Mouse (Mus musculus): Measurements from ENCODE around the gene Pabpc1l.

Gene Pabpc1l

DNA sequence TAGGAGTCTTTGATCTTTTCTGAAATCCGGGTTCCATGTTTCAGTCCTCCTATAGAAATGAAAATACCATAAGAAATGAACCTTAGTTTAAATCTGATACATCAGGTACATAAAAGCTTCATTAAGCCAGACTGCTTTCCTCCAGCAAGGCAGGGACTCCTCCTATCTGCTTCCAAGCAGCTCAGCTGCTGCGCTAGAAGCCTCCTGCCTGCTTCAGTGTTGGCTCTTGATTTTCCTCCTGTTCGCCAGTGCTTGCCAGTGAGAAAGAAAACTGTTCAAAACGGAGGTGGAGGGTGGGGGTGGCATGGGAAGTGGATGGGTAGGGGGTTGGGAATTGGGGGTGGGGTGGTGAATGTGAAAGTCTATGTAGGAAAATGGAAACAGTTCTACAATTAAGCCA is 64.3 kb downstream of the Pabpc1l start:
- DNase-seq = no peak

- no peak for DNase-seq
Observed at GRCm38 (mm10) chr2:164094152-164094551, 68.9 kb downstream of the Pabpc1l start.

DNA sequence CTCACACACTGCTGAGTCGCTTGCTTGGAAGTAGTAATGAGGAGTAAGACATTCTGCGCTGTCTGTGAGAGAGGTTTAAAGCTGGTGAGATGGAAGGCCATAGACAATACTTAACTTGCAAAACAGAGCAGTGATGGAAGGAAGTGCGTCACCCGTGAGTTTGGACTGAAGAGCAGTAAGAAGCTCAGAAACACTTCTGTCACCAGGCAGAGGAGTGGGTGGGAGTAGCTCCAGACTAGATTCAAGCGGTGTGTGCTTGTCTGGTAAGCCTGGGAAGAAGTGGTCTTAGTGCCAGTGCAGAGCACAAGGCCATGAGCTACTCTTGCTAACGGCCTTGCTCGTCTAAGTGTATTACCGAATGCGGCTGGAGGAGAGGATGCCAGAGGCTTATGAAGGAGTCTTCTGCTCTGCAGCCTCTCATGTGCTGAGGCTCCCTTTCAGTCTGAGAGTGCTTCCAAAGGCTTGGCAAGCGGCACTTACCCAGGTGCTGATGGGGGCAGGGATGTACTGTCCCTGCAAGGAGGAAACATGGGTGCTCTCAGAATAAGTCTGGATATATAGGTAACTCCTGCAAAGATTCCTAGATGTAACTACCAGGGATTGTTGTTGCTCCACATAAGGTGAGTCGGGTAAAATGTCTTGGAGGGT is 73.5 kb downstream of the Pabpc1l start:
- DNase-seq = no peak

Measured in thymus, postnatal 25 days (tissue).